Mouse (Mus musculus): ENCODE data around the gene Akr1c6.

DNA sequence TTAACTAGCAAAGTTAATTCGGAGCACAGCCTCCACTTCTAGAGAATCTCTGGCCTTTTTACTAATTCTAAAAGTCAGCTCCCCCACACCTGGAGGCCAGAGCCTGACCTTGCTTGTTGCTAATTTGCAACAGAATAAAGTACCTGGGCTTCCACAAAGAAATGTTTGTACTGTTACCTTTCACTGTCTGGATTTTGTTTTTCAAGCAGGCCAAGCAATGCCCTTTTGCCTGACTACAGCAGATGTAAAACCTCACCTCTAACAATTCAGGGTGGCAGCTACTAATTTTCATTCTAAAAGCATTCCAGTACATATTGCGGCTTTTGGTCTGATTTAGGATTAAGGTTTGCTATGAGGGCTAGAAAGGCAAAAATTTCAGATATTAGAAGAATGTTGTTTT is 33.3 kb upstream of the Akr1c6 start:
- no peak for TF ChIP-seq NELFE (IDR thresholded peaks at IDR 0.05; ENCODE audit: low read depth, low read length)
- no peak for TF ChIP-seq TBP (conservative IDR thresholded peaks at IDR 0.05; ENCODE audit: low read depth, low read length)

All from CH12.LX (cell line).